ENCODE assay signal across 8 mouse cellular contexts in the genomic region with DNA sequence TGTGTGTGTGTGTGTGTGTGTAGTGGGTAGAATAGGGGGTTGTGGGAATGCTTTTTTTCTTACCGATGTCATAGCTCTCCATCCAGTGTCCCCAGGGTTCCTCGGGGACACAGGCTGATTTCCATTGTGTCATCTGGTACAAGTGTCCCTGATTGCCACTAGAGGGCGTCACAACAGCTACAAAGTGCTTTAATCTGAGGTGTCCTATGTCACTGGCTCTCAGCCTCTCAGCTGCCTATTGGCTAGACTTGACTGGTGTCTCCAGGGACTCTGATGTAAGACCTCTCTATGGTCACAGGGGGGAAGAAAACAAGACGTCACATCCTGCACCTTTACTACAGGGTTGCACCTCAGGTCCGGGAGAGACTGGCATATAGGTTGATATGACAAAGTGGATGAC.
DNase-seq lines count a peak whose midpoint lies in the region; ATAC-seq and TF ChIP-seq lines count a peak whose summit lies in the region.
"Had no signal": no experiment of that assay in that cellular context is flagged by ENCODE, and none has a peak within 500 bp of the region (broad histone marks: within the 10 kb centered on the region; RNA-seq: fewer than 3 reads in every experiment).

No protein-coding gene starts in this region.

- dilution Hi-C loops in CH12.LX (cut with MboI; ENCODE audit: extremely low pct_ligation_motif_present, extremely low pct_unique_long_range_greater_than_20kb, low sequenced_read_pairs): no loop called here

- intact Hi-C loops in left cerebral cortex, postnatal 14 days (cut with DNase I): no loop called here

- H3K79me2 ChIP-seq in CH12.LX (replicated peaks; ENCODE audit: control insufficient read depth, extremely low read depth, insufficient read depth, poor library complexity, severe bottlenecking): no peaks in the 10 kb centered on the region

- H3K4me1 ChIP-seq in kidney, postnatal 0 days (replicated peaks; ENCODE audit: insufficient read depth, low read length): no peaks in the 10 kb centered on the region
- peaks cover 0 to 25% of the 10 kb centered on the region in 2 experiments; a peak in 2 of 4 replicates for H3K4me1 ChIP-seq in CH12.LX (ENCODE audit: control insufficient read depth in 1 of 2, insufficient read depth in 2 of 2)

- peak; percentile 40 for TF ChIP-seq RAD21 in CH12.LX (IDR thresholded peaks at IDR 0.05; ENCODE audit: low read depth, low read length)

- H3K9me3 ChIP-seq in kidney, postnatal 0 days (replicated peaks; ENCODE audit: low read length): no peaks in the 10 kb centered on the region
- H3K9me3 ChIP-seq in CH12.LX (replicated peaks; ENCODE audit: low read length): no peaks in the 10 kb centered on the region

- ATAC-seq in kidney, postnatal 0 days (replicated peaks; ENCODE audit: low FRiP score, low read depth): no peak
- ATAC-seq in monocyte, adult 5-6 weeks (replicated peaks; ENCODE audit: insufficient number of reproducible peaks, low FRiP score, low TSS enrichment, poor library complexity, severe bottlenecking): peak; percentile 74
- ATAC-seq: midbrain, embryonic 16.5 days had no signal

- in situ Hi-C loops in CH12.LX (cut with MboI; ENCODE audit: low pct_ligation_motif_present, low pct_unique_long_range_greater_than_20kb, low sequenced_read_pairs): no loop called here

- TF ChIP-seq EP300 in CH12.LX (IDR thresholded peaks at IDR 0.05; ENCODE audit: low read length): no peak

- no peak overlapping the region for H3K4me2 ChIP-seq in kidney, postnatal 0 days (ENCODE audit: low read length)
- no peak overlapping the region for H3K4me2 ChIP-seq in CH12.LX (ENCODE audit: insufficient read depth, low read depth, poor library complexity, severe bottlenecking)

- no peaks in the 10 kb centered on the region for H3K36me3 ChIP-seq in kidney, postnatal 0 days (ENCODE audit: insufficient read depth, low read length)
- no peaks in the 10 kb centered on the region for H3K36me3 ChIP-seq in CH12.LX (replicated peaks in 1 of 2; ENCODE audit: control insufficient read depth in 1 of 2, insufficient read depth in 1 of 2, low read length in 1 of 2)

- WGBS in kidney, postnatal 0 days: 70% methylated on average over 5 of the region's 5 CpGs

- TF ChIP-seq CTCF in kidney, postnatal 0 days (IDR thresholded peaks at IDR 0.05; ENCODE audit: low read depth): peak; percentile 52
- TF ChIP-seq CTCF in CH12.LX (conservative IDR thresholded peaks at IDR 0.05 in 1 of 2, IDR thresholded peaks at IDR 0.05 in 1 of 2; ENCODE audit: low read depth in 2 of 2, low read length in 2 of 2): peak; percentile 41 to 43

- no peak overlapping the region for H3K27ac ChIP-seq in kidney, postnatal 0 days
- no peak overlapping the region for H3K27ac ChIP-seq in CH12.LX (ENCODE audit: insufficient read depth, low read depth)

- H3K4me3 ChIP-seq in kidney, postnatal 0 days (replicated peaks; ENCODE audit: low read depth, low read length): no peak overlapping the region
- H3K4me3 ChIP-seq in CH12.LX (replicated peaks in 1 of 3; ENCODE audit: low read depth in 2 of 3, low read length in 2 of 3, poor library complexity in 1 of 3): no peak overlapping the region

- no peak overlapping the region for H3K9ac ChIP-seq in kidney, postnatal 0 days (ENCODE audit: low read depth, low read length)
- no peak overlapping the region for H3K9ac ChIP-seq in CH12.LX (ENCODE audit: insufficient read depth, low read depth)

- no peak for TF ChIP-seq POLR2A in CH12.LX (IDR thresholded peaks at IDR 0.05; ENCODE audit: low read depth, low read length)

- H3K27me3 ChIP-seq in kidney, postnatal 0 days (ENCODE audit: insufficient read depth, low read length): no peaks in the 10 kb centered on the region
- H3K27me3 ChIP-seq in CH12.LX (replicated peaks): no peaks in the 10 kb centered on the region

- peak; percentile 48 for DNase-seq in kidney, postnatal 0 days (ENCODE audit: low spot score)
- DNase-seq in kidney, postnatal 36 days: no peak
- DNase-seq in CH12.LX (ENCODE audit: extremely low read depth): peak; percentile 77
- DNase-seq in adipocyte (ENCODE audit: low spot score): peak; percentile 12
- DNase-seq in left cerebral cortex, postnatal 14 days (ENCODE audit: low spot score in 2 of 2): no peak
- DNase-seq in layer of hippocampus, adult 8-10 months (ENCODE audit: low spot score in 2 of 2): no peak

TF ChIP-seq in CH12.LX, 34 proteins besides CTCF, POLR2A, EP300 and RAD21:
- TF ChIP-seq SMC3 (IDR thresholded peaks at IDR 0.05; ENCODE audit: low read depth, low read length) (peak; percentile 26; the same call in 1 of the 2 replicates), UBTF (IDR thresholded peaks at IDR 0.05; ENCODE audit: low read depth, low read length) (no peak), IRF4 (IDR thresholded peaks at IDR 0.05; ENCODE audit: low read depth, low read length) (no peak)

Comparison
In these comparisons a context has a peak if more than half of its experiments do, and no peak if none do; other contexts are left out.
1. DNase-seq: peak in kidney, postnatal 0 days (single experiment), CH12.LX (single experiment) and adipocyte (single experiment); none in kidney, postnatal 36 days (0 of 2), left cerebral cortex, postnatal 14 days (0 of 2) and layer of hippocampus, adult 8-10 months (0 of 2).